Mouse (Mus musculus) CD4-positive, CD25-positive, alpha-beta regulatory T cell, adult 4 months (primary cell): ENCODE measurements around the gene Sycp3. TPM values are rescaled to one million over a fixed set of nuclear protein-coding genes. Genes with fewer than 3 reads are reported as not detected.
"Not testable (repeated sequence)": the region's sequence is repeated elsewhere in the genome, so short reads cannot be mapped to it uniquely, and the experiment has no call there.

Experiments
- ATAC-seq: one replicate; pipeline ENCODE4 v1.8.0; 2017
- polyA plus RNA-seq, 2 experiments: library from polyadenylated mRNA; unstranded; fragments of 100-300 nt; shearing (Covaris generic); gene quantifications; one replicate each; pipeline ENCODE4 v1.2.1; 2017

The Sycp3 gene
- polyA plus RNA-seq, 2 experiments from 2014 or later = not detected

GRCm38 (mm10) chr10:88501370-88501769, 42.0 kb downstream of the Sycp3 start:
- no peak for ATAC-seq

DNA sequence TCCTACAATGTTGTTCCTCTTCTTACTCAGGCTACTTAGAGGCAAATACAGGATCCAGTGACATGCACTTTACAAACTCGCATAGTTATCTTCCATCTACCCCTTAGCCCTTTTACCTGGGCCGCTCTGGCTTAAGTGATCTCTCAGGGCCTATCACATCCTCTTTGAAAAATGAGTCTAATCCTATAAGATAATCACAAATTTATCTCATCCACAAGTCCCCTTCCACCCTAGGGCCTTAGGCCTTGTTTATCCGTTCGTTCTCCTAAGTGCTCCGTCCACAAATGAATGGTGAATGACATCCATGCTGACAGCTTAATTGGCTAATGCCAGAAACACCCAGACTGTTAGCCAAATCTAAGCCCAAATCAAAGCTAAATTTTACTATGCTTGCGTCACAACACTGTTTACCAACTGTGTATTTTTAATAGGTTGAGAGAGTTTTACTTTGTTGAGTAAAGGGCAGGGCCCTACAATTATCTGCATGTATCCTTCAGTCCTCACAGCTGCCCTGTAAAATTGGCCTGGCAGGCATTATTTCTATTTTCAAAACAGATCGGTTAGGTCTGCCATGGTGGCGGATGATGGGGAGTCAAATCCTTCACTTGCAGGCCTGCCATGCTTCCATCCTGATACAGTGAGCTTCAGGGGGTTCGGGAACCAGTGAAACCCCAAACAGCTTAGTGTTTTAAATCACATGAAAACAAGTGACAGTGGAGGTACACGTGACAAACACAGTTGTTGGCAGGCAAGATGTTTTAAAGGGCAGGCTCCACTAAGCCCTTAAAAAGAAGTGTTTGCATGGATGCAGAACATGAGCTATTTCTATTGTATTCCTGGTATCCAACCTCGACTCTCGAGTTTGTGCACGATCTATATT, 42.8 kb downstream of the Sycp3 start:
- ATAC-seq = no peak

GRCm38 (mm10) chr10:88502919-88503318, 43.5 kb downstream of the Sycp3 start:
- ATAC-seq = peak; percentile 2

DNA sequence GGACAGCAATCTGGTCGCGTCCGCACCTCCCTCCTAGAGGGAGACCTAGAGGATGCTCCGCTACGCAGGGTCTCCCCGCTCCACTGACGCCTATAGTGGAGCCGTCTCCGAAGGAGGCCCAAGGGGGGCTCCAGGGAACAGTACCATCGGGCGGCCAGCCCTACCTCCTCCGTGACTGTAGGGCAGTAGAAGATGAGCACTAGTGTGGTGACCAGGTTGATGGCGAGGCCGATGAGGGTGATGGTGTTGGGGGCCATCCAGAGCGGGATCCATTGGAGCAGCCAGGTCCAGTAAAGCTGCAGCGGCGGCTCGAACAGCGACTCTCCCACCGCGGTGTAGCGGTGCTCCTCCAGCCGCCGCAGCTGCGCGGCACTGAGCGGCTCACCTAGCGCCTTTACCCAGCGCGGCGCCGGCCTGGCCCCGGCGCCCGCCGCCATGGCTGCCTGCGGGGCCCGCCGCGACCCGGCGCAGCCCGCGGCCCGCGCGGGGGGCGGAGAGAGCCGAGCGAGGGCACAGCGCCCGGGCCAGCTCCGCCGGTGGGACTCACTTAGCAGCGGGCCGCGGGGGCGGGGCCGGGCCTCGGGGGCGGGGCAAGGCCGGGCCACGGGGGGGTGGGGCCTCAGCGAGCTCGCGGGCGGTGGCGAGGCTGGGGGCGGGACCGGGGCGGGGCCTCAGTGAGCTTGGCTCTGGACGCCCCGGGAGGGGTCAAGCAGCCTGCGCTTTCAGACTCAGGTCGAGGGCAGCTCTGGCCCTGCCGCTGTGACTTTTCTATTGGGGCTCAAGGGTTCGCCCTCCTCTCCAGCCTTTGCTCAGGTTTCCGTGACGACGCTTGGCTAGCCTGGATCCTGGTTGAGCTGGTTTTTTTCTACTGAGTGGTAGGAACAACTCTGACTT, 44.3 kb downstream of the Sycp3 start, which contains the start of gene Chpt1:
Chpt1 (minus strand) TSS at position 653 of the 894 bp plus-strand sequence.
- peak; percentile 88 for ATAC-seq

- no peak for ATAC-seq
Observed at GRCm38 (mm10) chr10:88504481-88504880, 45.1 kb downstream of the Sycp3 start.

DNA sequence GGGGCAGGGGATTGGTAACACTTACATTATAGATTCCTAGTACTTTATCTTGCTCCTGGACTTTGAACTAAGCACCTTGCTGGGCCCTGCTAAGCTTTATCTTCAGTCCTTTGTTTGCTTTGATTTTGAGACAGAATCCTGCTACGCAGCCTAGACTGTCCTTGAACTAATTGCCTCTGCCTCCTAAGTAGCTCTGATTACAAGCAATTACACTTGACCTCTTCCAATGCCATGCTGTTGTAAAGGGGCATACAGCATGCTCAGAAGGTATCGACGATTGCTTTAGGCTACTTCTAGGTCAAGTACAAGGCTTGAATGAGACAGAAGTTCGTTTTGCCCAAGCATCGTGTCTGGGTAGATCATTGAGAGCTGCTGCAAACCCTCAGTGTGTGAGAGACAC, 45.9 kb downstream of the Sycp3 start:
- ATAC-seq = no peak

GRCm38 (mm10) chr10:88507691-88508143, 48.3 kb downstream of the Sycp3 start:
- ATAC-seq = no peak

GRCm38 (mm10) chr10:88510503-88511271, 51.3 kb downstream of the Sycp3 start:
- ATAC-seq = no peak

- no peak for ATAC-seq
Observed at GRCm38 (mm10) chr10:88511355-88511754, 52.0 kb downstream of the Sycp3 start.

GRCm38 (mm10) chr10:88513574-88514135, 54.3 kb downstream of the Sycp3 start:
- ATAC-seq = no peak

DNA sequence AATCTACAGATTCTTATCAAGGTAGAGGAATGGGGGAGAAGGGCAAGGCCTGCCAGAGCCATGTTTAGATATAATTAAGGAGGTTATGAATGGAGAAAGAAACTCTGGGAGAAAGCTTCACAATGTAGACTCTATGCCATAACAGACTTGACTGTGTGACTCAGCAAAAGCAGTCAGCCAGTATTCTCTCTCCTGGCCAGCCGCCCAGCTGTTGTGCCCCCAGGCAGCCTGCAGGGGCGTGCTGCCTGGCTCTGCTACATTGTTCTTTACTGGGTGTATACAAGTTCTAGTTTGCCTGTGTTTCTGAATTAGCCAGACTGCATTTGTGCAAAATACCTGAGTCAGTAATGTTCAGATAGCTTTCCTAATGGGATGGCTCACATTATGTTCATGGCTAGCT, 55.1 kb downstream of the Sycp3 start:
- ATAC-seq = no peak

DNA sequence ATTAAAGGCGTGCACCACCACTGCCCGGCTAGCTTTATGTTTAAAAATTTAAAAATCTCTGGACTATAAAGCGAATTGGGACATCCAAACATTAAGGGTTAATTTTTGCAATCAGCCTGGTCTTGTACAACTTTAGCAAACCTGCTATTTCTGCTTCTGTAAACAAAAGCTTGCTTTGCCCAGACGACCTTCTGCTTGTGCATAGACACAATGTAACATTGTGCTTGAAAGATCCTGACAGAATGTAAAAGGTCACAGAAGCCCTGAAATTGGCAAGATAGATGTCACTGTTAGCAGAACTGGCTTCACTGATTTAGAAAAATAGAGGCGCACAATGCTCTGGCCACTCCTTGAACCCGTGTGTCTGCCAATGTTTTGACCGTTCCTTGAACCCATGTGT, 55.7 kb downstream of the Sycp3 start:
- ATAC-seq = not testable (repeated sequence)

DNA sequence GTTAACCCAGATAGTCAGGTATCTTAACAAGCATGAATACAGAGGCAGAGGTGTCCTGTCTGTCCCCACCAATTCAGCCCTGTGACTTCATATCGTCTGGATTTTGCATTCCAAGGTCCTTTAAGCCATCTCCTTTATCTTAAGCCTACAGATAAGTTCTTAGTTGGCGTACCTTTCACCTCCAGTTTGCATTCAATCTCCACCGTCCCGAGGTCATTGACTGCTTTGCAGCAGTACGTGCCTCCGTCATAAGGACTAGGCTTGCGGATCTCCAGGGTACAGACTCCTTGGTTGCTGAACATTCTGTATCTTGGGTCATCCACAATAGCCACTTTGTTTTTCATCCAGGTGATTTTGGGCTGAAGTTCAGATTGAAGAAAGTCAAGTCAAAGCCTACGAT, 63.4 kb downstream of the Sycp3 start:
- no peak for ATAC-seq

Other genes with a start within 250 kb of the Sycp3 start
- under 1 TPM; 0.48 to 0.98 TPM for gene Dram1, start 80.5 kb upstream of the Sycp3 start, polyA plus RNA-seq
- 1 to 10 TPM; 4.1 to 6.5 TPM for gene Gnptab, start 80.4 kb upstream of the Sycp3 start, polyA plus RNA-seq
- gene Chpt1, start 44.5 kb downstream of the Sycp3 start, polyA plus RNA-seq = 1 to 10 TPM; 4.1 to 4.5 TPM
- gene Mybpc1, start 145.6 kb downstream of the Sycp3 start, polyA plus RNA-seq = not detected
- 1 to 10 TPM in 1 of 2 experiments, under 1 TPM in 1; 0.83 to 1.8 TPM for gene Spic, start 225.4 kb downstream of the Sycp3 start, polyA plus RNA-seq